Mouse (Mus musculus) brown adipose tissue, adult 24 weeks (tissue): ENCODE results near the gene Ppt1. TPM values are rescaled to one million over a fixed set of nuclear protein-coding genes. Genes with fewer than 3 reads are reported as not detected.

Source experiments
- polyA plus RNA-seq: library from polyadenylated mRNA; stranded (reverse); fragments of >200 nt; gene quantifications from 2 replicates; pipeline ENCODE4 v1.2.4, GENCODE M21; 2012; ENCODE audit not compliant: missing spikeins, insufficient read depth, insufficient read length

Ppt1 gene
- polyA plus RNA-seq, 1 experiment: 37.7 TPM

Other genes starting within 250 kb of the Ppt1 start
- not detected in 2 replicates for gene 9530002B09Rik, start 147.0 kb upstream of the Ppt1 start, polyA plus RNA-seq
- gene Cap1, start 49.8 kb downstream of the Ppt1 start, polyA plus RNA-seq: 53.9 and 54.1 TPM in 2 replicates
- gene Mfsd2a, start 124.9 kb downstream of the Ppt1 start, polyA plus RNA-seq: not detected in 2 replicates
- gene Mycl, start 159.4 kb downstream of the Ppt1 start, polyA plus RNA-seq: 0.83 and 0.92 TPM in 2 replicates
- gene Trit1, start 180.4 kb downstream of the Ppt1 start, polyA plus RNA-seq: 13.4 and 20.8 TPM in 2 replicates